Mouse (Mus musculus) T-helper 17 cell (primary cell): ENCODE data around the gene Ppfibp1.

Source experiments
- in situ Hi-C, 2 experiments: fragments of 300-600 bp; cut with MboI, MseI; formaldehyde crosslinking; loops; 1 replicate in 1 of 2; 2 replicates in 1 of 2; pipeline ENCODE4 v1.15.1; 2025; ENCODE audit warnings: high pct_unique_total_duplicates in 2 of 2

Ppfibp1 gene

GRCm38 (mm10) chr6:147076878-147077277 is 188.6 kb downstream of the Ppfibp1 start:
- in situ Hi-C loops, result no loop called here

DNA sequence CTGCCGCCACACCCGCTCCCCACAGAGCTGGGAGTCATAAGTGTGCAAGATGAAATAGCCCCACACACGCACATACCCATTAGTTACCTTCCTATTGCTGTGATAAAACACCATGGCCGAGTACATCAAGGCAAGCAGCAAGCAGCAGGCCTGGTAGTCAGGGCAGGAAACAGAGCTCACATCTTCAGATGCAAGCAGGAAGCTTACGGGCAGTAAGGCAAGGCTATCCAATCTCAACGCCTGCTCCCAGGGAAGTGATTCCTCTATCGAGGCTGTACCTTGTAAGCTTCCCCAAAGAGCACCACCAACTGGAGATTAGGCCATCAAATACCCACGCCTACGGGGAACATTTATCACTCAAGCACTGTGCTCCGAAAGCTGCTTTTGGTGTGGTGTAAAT is 191.6 kb downstream of the Ppfibp1 start:
- in situ Hi-C loops, result no loop called here
